Mouse (Mus musculus): ENCODE measurements around the gene Adh7.
A peak's percentile ranks its signal among the peaks of the same experiment; 100 is the strongest.

The Adh7 gene

GRCm38 (mm10) chr3:138251156-138251555 is 33.6 kb downstream of the Adh7 start:
- no peak for DNase-seq (ENCODE audit: low read depth, low spot score)

DNA sequence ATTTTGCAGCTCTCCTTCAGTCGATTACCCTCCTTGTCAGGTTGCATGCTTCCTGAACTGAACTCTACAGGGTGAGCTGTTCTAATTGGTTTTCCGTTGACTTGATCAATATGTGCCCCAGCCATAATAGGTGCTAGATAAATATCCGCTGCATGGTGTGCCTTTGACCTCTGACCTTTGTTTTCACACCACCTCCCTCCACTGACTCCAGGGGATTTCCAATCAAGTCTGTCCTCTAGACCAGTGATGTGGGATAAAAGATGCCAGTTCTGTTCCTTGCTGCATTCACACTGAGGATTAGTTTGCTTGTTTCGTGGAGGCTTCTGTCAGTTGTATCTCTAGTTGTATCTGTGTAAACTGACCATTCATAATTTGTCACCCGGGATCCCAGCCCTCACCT is 36.6 kb downstream of the Adh7 start:
- no peak for DNase-seq (ENCODE audit: low read depth, low spot score)

DNA sequence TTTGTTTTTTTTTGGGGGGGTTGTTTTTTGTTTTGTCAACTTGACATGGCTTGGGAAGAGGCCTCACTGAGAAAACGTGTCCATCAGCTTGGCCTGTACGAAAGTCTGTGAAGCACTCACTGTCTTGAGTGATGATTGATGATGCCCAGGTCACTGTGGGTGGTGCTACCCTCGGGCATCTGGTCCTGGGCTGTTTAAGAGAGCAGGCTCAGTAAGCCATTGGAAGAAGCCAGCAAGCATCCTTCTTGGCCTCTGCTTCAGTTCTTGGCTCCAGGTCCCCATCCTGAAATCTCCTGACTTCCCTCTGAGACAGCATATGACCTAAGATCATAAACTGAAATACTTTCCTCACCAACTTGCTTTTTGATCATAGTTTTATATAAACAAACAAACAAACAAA is 37.8 kb downstream of the Adh7 start:
- no peak for DNase-seq (ENCODE audit: low read depth, low spot score)

- no peak for DNase-seq (ENCODE audit: low read depth, low spot score)
Measured at GRCm38 (mm10) chr3:138255780-138256550, 38.4 kb downstream of the Adh7 start.

DNA sequence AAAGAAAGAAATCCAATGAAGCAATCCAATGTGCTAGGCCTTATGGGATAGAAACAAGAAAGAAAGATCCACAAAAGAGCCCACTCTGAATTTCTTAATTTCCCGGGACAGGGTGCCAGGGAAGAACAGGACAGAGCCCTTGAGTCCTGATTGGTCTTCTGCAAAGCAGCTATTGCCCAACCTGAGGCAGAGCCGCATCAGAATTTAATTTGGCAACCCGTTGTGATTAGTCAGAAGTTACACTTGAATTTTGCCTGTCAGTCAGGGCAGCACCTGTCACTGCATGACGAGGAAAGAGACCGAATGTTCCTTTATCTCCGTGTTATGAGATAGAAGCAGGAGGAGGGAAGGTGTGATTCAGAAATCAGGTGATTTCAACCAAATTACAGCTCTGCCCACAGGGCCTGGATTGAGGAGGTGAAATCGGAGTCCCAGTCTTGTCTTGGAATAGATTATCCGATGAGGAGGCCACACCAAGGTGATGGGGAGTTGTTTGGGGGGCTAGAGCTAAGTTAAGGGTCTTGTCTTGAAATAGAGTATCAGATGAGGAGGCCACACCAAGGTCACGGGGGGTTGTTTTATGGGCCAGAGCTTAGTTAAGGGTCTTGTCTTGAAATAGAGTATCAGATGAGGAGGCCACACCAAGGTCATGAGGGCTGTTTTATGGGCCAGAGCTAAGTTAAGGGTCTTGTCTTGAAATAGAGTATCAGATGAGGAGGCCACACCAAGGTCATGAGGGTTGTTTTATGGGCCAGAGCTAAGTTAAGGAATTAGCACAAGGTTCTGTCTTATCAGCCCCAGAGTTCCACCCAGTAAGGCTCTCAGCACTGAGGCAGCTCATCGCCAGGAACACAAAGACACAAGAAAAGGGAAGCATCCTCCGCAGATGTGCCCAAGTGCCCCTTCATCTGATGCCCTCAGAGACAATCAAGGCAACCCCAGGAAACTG is 43.4 kb downstream of the Adh7 start, which contains the start of gene Adh1:
Gene Adh1 (plus strand): TSS at position 271 of the 949 bp plus-strand sequence.
- no peak for DNase-seq (ENCODE audit: low read depth, low spot score)

- DNase-seq (ENCODE audit: low read depth, low spot score), result no peak
Measured at GRCm38 (mm10) chr3:138262568-138262967, 45.0 kb downstream of the Adh7 start.

DNA sequence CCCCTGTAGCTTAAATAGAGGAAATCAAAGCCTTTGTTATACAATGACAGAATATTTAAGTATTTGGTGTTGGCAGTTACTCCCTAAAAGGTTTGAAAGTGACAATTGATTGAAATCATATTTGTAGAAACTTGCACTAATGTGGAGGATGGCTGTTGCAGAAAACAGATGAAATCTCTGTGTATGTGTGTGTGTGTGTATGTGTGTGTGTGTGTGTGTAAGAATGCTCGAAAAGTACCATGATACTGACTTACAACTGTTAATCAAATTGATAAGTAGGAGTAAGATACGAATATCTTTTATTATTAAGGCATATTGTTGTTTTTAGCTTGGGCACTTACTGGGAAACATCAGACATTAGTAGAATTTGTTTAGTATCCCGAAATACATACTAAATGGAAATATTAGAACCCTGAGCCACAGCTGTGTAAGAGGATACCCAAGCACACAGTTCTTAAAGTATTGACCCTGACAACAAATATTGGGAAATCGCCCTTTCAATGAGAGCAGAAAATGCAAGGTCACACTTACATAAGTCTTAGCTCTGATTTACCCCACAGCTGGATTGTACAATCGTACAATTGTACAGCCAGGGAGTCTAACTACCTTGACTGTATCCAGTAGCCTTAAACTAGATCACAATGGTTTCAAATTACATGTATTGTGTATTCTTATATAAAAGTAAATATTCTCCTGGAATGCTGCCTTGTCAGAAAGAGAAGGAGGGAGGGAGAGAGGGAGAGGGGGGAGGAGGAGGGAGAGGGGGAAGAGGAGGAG is 45.8 kb downstream of the Adh7 start:
- DNase-seq (ENCODE audit: low read depth, low spot score), result no peak

DNA sequence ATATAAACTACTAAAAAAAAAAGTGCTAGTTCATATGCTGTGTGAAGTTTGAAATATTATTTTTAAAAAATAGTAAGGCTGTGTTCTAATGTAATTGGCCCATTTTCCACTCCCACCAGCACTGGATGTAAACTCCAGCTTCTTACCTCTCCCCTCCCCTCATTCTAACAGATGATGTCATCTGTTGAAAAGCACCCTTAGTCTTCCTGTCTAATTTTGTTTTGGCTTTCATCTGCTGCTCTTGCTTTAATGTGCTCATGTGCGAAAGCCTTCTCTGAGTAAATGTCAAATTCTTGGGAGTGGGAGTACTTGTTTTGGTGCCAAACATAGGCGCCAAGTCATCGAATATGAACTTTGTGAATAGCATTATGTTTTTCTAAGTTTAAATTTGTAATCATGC is 47.1 kb downstream of the Adh7 start:
- no peak for DNase-seq (ENCODE audit: low read depth, low spot score)

GRCm38 (mm10) chr3:138270507-138270906 is 52.9 kb downstream of the Adh7 start:
- no peak for DNase-seq (ENCODE audit: low read depth, low spot score)

- DNase-seq (ENCODE audit: low read depth, low spot score), result no peak
Measured at GRCm38 (mm10) chr3:138271297-138271696, 53.7 kb downstream of the Adh7 start.

GRCm38 (mm10) chr3:138273080-138273479 is 55.5 kb downstream of the Adh7 start:
- DNase-seq (ENCODE audit: low read depth, low spot score), result peak; percentile 65

- no peak for DNase-seq (ENCODE audit: low read depth, low spot score)
Measured at GRCm38 (mm10) chr3:138275100-138275499, 57.5 kb downstream of the Adh7 start.

GRCm38 (mm10) chr3:138282556-138282955 is 65.0 kb downstream of the Adh7 start:
- no peak for DNase-seq (ENCODE audit: low read depth, low spot score)
